ENCODE assay signal across 27 mouse cellular contexts in genomic region chr2:19505744-19506143, GRCm38 (mm10). TPM values are rescaled to one million over a fixed set of nuclear protein-coding genes. Genes with fewer than 3 reads are reported as not detected.
"Had no signal": no experiment of that assay in that cellular context is flagged by ENCODE, and none has a peak within 500 bp of the region (broad histone marks: within the 10 kb centered on the region; RNA-seq: fewer than 3 reads in every experiment).

No protein-coding gene starts in this region.

- DNase-seq: kidney, adult 2 months; kidney, postnatal 25 days; layer of hippocampus, adult 9-11 months; liver; lung, adult 18-20 months; lung, postnatal 10 days; lung, postnatal 4 days; retina, postnatal 1 day; right cerebral cortex, postnatal 25 days; thymus, postnatal 25 days had no signal

- H3K27me3 ChIP-seq: limb, embryonic 13.5 days; liver, embryonic 12.5 days; liver, embryonic 15.5 days; lung, embryonic 15.5 days; megakaryocyte, embryonic 14.5 days; midbrain, embryonic 15.5 days; neural tube, embryonic 13.5 days; stomach, embryonic 15.5 days had no signal

- ATAC-seq: intestine, postnatal 0 days; liver, embryonic 12.5 days; midbrain, embryonic 15.5 days had no signal

- H3K36me3 ChIP-seq: limb, embryonic 10.5 days; limb, embryonic 13.5 days; liver, embryonic 12.5 days; liver, embryonic 15.5 days; lung, embryonic 15.5 days; midbrain, embryonic 10.5 days; midbrain, embryonic 15.5 days; neural tube, embryonic 13.5 days; stomach, embryonic 15.5 days had no signal

RNA-seq across cellular contexts. Expression of gene 4921504E06Rik, which starts 48.0 kb away (rescaled TPM):
- total RNA-seq: layer of hippocampus, adult 2 months; layer of hippocampus, postnatal 25 days; left cerebral cortex, adult 18-20 months; left cerebral cortex, postnatal 25 days; monocyte, adult 5-6 weeks; neutrophil, adult 5-6 weeks had no signal
